Mouse (Mus musculus) limb, embryonic 12.5 days (tissue): ENCODE measurements around the gene Zcchc10. TPM values are rescaled to one million over a fixed set of nuclear protein-coding genes. Genes with fewer than 3 reads are reported as not detected.

ENCODE experiments used
- polyA plus RNA-seq: library from polyadenylated mRNA; unstranded; fragments of >200 nt; fragmentation: Nextera tagmentation; extraction: Ambion mirVana; gene quantifications from 2 replicates; pipeline ENCODE4 v1.2.1, GENCODE M21; 2016

Zcchc10 gene
- polyA plus RNA-seq, 1 experiment from 2014 or later = 21.0 TPM

Other genes starting within 250 kb of the Zcchc10 start
- 108 and 118 TPM in 2 replicates for gene Hspa4, start 24.2 kb upstream of the Zcchc10 start, polyA plus RNA-seq
- 61.5 and 67.4 TPM in 2 replicates for gene Aff4, start 26.2 kb downstream of the Zcchc10 start, polyA plus RNA-seq
- gene Leap2, start 98.5 kb downstream of the Zcchc10 start, polyA plus RNA-seq = 0.44 TPM in 1 of 2 replicates, not detected in the other
- 461 and 512 TPM in 2 replicates for gene Uqcrq, start 106.2 kb downstream of the Zcchc10 start, polyA plus RNA-seq
- gene Gdf9, start 106.3 kb downstream of the Zcchc10 start, polyA plus RNA-seq = 1.2 and 1.9 TPM in 2 replicates
- 0.36 and 0.38 TPM in 2 replicates for gene Gm10447, start 132.4 kb downstream of the Zcchc10 start, polyA plus RNA-seq
- gene Shroom1, start 132.5 kb downstream of the Zcchc10 start, polyA plus RNA-seq = 6.3 and 6.8 TPM in 2 replicates
- not detected in 2 replicates for gene Gm9837, start 145.8 kb downstream of the Zcchc10 start, polyA plus RNA-seq
- gene Gm9945, start 155.5 kb downstream of the Zcchc10 start, polyA plus RNA-seq = not detected in 2 replicates
- gene Sowaha, start 155.6 kb downstream of the Zcchc10 start, polyA plus RNA-seq = 0.24 and 0.32 TPM in 2 replicates
- gene Sept8, start 194.6 kb downstream of the Zcchc10 start, polyA plus RNA-seq = 36.7 and 41.8 TPM in 2 replicates
- 80.7 and 84.6 TPM in 2 replicates for gene Kif3a, start 242.7 kb downstream of the Zcchc10 start, polyA plus RNA-seq